Mouse (Mus musculus) testis, postnatal 10 days (tissue): ENCODE data around the gene Aif1.

ENCODE experiments used
- DNase-seq: peaks from one replicate; pipeline ENCODE4 v3.0.0; 2021; ENCODE audit warnings: low spot score

The Aif1 gene

GRCm38 (mm10) chr17:35194844-35195630 is 19.2 kb upstream of the Aif1 start:
- DNase-seq = no peak

GRCm38 (mm10) chr17:35193881-35194843 is 18.3 kb upstream of the Aif1 start, which contains the start of gene Ltb:
Gene Ltb, plus strand, starts transcription at chr17:35194439.
- no peak for DNase-seq

GRCm38 (mm10) chr17:35192924-35193323 is 17.1 kb upstream of the Aif1 start:
- no peak for DNase-seq

GRCm38 (mm10) chr17:35191723-35192122 is 15.9 kb upstream of the Aif1 start:
- DNase-seq = no peak

- DNase-seq = no peak
Measured at GRCm38 (mm10) chr17:35190096-35190495, 14.2 kb upstream of the Aif1 start.

GRCm38 (mm10) chr17:35189186-35189585 is 13.3 kb upstream of the Aif1 start:
- no peak for DNase-seq

- DNase-seq = no peak
Measured at GRCm38 (mm10) chr17:35187959-35188610, 12.2 kb upstream of the Aif1 start, which contains the start of gene Lst1. Gene Lst1, minus strand, starts transcription at chr17:35188439.

- DNase-seq = no peak
Measured at GRCm38 (mm10) chr17:35187345-35187744, 11.5 kb upstream of the Aif1 start.

- DNase-seq = no peak
Measured at GRCm38 (mm10) chr17:35186681-35187080, 10.8 kb upstream of the Aif1 start.

- DNase-seq = peak; percentile 93
Measured at GRCm38 (mm10) chr17:35185639-35186611, 10.1 kb upstream of the Aif1 start.

- DNase-seq = no peak
Measured at GRCm38 (mm10) chr17:35180093-35180492, 4.2 kb upstream of the Aif1 start.

GRCm38 (mm10) chr17:35178528-35178927 is 2.7 kb upstream of the Aif1 start:
- peak; percentile 88 for DNase-seq

GRCm38 (mm10) chr17:35175382-35175781 is 486 bp downstream of the Aif1 start:
- no peak for DNase-seq

GRCm38 (mm10) chr17:35174201-35174977 is 1.5 kb downstream of the Aif1 start:
- DNase-seq = no peak

GRCm38 (mm10) chr17:35173329-35173728 is 2.5 kb downstream of the Aif1 start:
- no peak for DNase-seq

GRCm38 (mm10) chr17:35172445-35173234 is 3.2 kb downstream of the Aif1 start:
- DNase-seq = no peak

- no peak for DNase-seq
Measured at GRCm38 (mm10) chr17:35168541-35169207, 7.2 kb downstream of the Aif1 start.

GRCm38 (mm10) chr17:35167794-35168193 is 8.1 kb downstream of the Aif1 start:
- no peak for DNase-seq
